Mouse (Mus musculus) forebrain, embryonic 12.5 days (tissue): Measurements from ENCODE around the gene Prss35. TPM values are rescaled to one million over a fixed set of nuclear protein-coding genes. Genes with fewer than 3 reads are reported as not detected.
A peak's percentile ranks its signal among the peaks of the same experiment; 100 is the strongest.

ENCODE experiments used
- ATAC-seq: fragments of 200-750 bp; cut with Nextera tagmentation; 2 replicates; pipeline ENCODE4 v1.8.0; 2017; ENCODE audit warnings: moderate TSS enrichment; ENCODE audit not compliant: low FRiP score
- H3K27ac ChIP-seq: fragments of 300-500 bp; sonication (generic); 2 replicates; pipeline ENCODE4 v1.5.1; 2016; ENCODE audit warnings: mild to moderate bottlenecking
- H3K27me3 ChIP-seq: fragments of 300-500 bp; sonication (generic); 2 replicates; pipeline ENCODE4 v1.6.1; 2016; ENCODE audit warnings: mild to moderate bottlenecking
- H3K36me3 ChIP-seq: fragments of 300-500 bp; sonication (generic); replicated peaks from 2 replicates; pipeline ENCODE4 v1.6.1; 2016; ENCODE audit warnings: mild to moderate bottlenecking
- H3K4me1 ChIP-seq: fragments of 300-500 bp; sonication (generic); 2 replicates; pipeline ENCODE4 v1.6.1; 2016
- H3K4me2 ChIP-seq: fragments of 300-500 bp; sonication (generic); 2 replicates; pipeline ENCODE4 v1.6.1; 2016; ENCODE audit warnings: mild to moderate bottlenecking, moderate library complexity
- H3K4me3 ChIP-seq: fragments of 300-500 bp; sonication (generic); replicated peaks from 2 replicates; pipeline ENCODE4 v1.5.1; 2016; ENCODE audit warnings: mild to moderate bottlenecking
- H3K9ac ChIP-seq: fragments of 300-500 bp; sonication (generic); 2 replicates; pipeline ENCODE4 v1.6.1; 2016; ENCODE audit warnings: mild to moderate bottlenecking
- H3K9me3 ChIP-seq: fragments of 300-500 bp; sonication (generic); 2 replicates; pipeline ENCODE4 v1.6.1; 2016
- WGBS: fragments of 180-500 bp; shearing (Covaris S2); methylation state at CpG from one replicate; pipeline ENCODE4 v1.1.7; 2016; 5-methylcytosine and 5-hydroxymethylcytosine counted together
- polyA plus RNA-seq: library from polyadenylated mRNA; unstranded; fragments of >200 nt; fragmentation: Nextera tagmentation; extraction: Ambion mirVana; gene quantifications from 2 replicates; pipeline ENCODE4 v1.2.1, GENCODE M21; 2016

Prss35 gene
- polyA plus RNA-seq, 1 experiment from 2014 or later, result 1.7 TPM

DNA sequence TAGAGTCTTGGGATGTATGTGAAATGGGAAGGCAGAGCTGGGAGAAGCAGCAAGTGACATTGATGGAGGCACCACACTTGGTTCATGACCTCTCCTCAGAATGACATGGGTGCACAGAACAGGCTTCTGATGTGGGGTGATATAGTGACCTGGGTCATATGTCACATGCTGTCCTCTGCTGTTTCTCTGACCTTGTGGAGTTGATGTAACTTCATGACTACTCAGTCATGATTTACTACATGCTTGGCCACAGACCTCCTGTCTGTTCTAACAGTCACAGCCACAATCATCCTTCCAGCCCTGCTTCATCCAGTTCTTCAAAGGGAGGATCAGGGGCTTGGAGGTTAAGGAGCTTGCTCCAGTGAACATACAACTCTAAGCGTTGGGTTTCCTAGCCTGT lies 5.4 kb upstream of the Prss35 start:
- no peaks in the 10 kb centered on the region for H3K9me3 ChIP-seq
- no peaks in the 10 kb centered on the region for H3K36me3 ChIP-seq
- no peak for ATAC-seq
- no peak overlapping the region for H3K4me3 ChIP-seq
- 0 out of 2 replicates have a peak, but pooled peaks cover under 1% of the 10 kb centered on the region for H3K27me3 ChIP-seq
- no peak overlapping the region for H3K27ac ChIP-seq
- 88% methylated on average over 1 of the region's 1 CpGs for WGBS
- no peak overlapping the region for H3K9ac ChIP-seq
- H3K4me2 ChIP-seq, result no peak overlapping the region
- H3K4me1 ChIP-seq, result peaks cover 5% of the 10 kb centered on the region; the same call in 1 of the 2 replicates

DNA sequence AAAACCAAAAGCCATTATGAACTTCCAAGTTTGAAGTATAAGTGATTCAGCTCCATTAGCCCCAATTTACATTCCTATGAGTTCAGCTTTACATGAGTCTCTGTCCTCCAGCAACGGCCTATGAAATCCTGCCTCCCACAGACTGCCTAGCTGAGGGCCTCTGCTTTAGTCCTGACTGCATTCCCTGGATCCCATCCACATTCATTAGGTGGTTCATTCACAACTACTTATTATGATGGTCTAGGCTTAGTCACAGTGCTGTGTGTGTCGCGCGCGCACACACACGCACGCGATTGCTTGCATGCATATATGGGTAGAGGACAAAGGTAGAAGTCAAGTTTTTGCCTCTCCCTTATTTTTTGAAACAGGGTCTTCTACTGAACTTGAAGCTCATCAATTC lies 4.6 kb upstream of the Prss35 start:
- H3K36me3 ChIP-seq, result no peaks in the 10 kb centered on the region
- no peaks in the 10 kb centered on the region for H3K9me3 ChIP-seq
- H3K4me3 ChIP-seq, result no peak overlapping the region
- no peak overlapping the region for H3K9ac ChIP-seq
- no peak for ATAC-seq
- no peak overlapping the region for H3K4me2 ChIP-seq
- no peak overlapping the region for H3K27ac ChIP-seq
- H3K4me1 ChIP-seq, result peaks cover 12% of the 10 kb centered on the region; the same call in 1 of the 2 replicates
- WGBS, result 90% methylated on average over 8 of the region's 8 CpGs
- H3K27me3 ChIP-seq, result 0 out of 2 replicates have a peak, but pooled peaks cover 8% of the 10 kb centered on the region

DNA sequence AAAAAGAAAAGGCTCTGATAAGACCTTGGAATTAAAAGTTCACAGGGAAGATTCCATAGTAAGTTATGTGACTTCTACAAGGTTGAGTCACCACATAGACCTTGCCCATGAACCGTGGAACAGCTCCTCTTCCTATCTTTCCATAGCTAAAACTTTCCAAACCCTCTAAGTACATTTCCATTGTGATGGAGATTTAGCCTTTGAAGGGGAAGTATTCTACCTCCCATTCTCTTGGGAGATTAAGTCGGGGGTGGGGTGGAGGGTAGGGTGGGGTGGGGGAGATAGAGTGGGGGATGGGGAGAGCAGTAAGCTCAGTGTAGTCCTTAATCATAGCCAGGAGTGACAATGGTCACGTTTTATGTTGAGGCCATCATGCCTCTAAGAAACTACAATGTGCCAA lies 3.5 kb upstream of the Prss35 start:
- ATAC-seq, result no peak
- Histone ChIP-seq H3K36me3 (no peaks in the 10 kb centered on the region), H3K27ac (no peak overlapping the region), H3K4me2 (no peak overlapping the region), H3K9me3 (no peaks in the 10 kb centered on the region), H3K9ac (no peak overlapping the region), H3K4me3 (no peak overlapping the region), H3K27me3 (peaks cover 20% of the 10 kb centered on the region; the same call in 1 of the 2 replicates), H3K4me1 (peaks cover 12% of the 10 kb centered on the region; the same call in 1 of the 2 replicates)
- 12% methylated on average over 3 of the region's 3 CpGs for WGBS

DNA sequence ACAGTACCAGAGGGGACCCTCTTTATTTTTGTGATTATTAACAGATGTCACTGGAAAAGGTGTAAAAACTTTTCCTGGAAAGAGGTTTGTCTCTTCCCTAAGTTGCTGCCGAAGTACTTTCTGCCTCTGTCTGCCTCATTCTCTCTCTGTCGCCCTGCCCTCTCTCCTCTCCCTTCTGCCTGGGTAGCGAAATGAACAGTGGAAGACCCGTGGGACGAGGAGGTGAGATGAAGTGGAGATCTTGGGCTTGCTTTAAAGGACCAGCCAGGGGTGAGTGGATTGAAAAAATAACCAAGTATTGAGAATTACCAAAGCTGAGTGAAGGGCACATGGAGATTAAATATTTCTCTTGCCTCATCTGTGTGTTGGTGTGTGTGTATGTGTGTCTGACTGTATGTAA lies 592 bp downstream of the Prss35 start:
- peaks cover 12% of the 10 kb centered on the region; the same call in 1 of the 2 replicates for H3K4me1 ChIP-seq
- peaks cover 20% of the 10 kb centered on the region; the same call in 1 of the 2 replicates for H3K27me3 ChIP-seq
- WGBS, result 39% methylated on average over 5 of the region's 5 CpGs
- peak overlapping the region; percentile 66; the same call in 1 of the 2 replicates for H3K4me2 ChIP-seq
- no peak overlapping the region for H3K27ac ChIP-seq
- no peak overlapping the region for H3K4me3 ChIP-seq
- ATAC-seq, result no peak
- no peaks in the 10 kb centered on the region for H3K9me3 ChIP-seq
- no peak overlapping the region for H3K9ac ChIP-seq
- no peaks in the 10 kb centered on the region for H3K36me3 ChIP-seq

DNA sequence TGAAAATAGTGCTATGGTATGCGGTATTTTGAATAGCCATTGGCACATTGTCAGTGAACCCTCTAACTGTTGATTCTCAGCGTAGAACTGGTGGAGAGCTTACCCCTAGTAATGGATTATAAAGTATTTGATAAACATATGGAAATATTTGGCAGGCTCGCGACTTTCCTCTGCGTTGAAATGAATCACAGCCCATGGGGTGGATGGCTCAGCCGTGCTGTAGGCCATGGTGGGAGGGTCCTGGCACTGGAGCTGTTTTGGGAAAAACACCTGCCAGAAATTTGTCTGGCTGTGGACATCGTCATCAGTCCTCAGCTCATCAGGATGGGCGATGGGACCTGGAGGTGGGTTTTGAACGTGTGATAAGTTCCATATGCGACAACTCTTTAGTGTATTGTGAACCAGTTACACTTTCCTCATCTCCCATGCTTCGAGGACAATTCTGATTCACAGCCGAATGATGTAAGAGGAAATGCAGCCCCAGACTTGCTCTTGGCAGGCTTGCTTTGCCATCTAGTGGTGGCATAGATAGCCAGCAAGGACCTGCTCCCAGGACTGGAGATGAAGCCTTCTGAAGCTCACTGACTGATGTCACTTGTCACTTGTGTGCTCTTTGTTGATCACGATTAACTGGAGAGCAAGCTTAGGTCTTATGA lies 2.6 kb downstream of the Prss35 start:
- 36% methylated on average over 13 of the region's 13 CpGs for WGBS
- Histone ChIP-seq H3K9ac (no peak overlapping the region), H3K4me3 (no peak overlapping the region), H3K27me3 (peaks cover 20% of the 10 kb centered on the region; the same call in 1 of the 2 replicates), H3K4me1 (peaks cover 12% of the 10 kb centered on the region; the same call in 1 of the 2 replicates), H3K4me2 (no peak overlapping the region), H3K36me3 (no peaks in the 10 kb centered on the region), H3K27ac (no peak overlapping the region), H3K9me3 (no peaks in the 10 kb centered on the region)
- peak; percentile 78 for ATAC-seq

DNA sequence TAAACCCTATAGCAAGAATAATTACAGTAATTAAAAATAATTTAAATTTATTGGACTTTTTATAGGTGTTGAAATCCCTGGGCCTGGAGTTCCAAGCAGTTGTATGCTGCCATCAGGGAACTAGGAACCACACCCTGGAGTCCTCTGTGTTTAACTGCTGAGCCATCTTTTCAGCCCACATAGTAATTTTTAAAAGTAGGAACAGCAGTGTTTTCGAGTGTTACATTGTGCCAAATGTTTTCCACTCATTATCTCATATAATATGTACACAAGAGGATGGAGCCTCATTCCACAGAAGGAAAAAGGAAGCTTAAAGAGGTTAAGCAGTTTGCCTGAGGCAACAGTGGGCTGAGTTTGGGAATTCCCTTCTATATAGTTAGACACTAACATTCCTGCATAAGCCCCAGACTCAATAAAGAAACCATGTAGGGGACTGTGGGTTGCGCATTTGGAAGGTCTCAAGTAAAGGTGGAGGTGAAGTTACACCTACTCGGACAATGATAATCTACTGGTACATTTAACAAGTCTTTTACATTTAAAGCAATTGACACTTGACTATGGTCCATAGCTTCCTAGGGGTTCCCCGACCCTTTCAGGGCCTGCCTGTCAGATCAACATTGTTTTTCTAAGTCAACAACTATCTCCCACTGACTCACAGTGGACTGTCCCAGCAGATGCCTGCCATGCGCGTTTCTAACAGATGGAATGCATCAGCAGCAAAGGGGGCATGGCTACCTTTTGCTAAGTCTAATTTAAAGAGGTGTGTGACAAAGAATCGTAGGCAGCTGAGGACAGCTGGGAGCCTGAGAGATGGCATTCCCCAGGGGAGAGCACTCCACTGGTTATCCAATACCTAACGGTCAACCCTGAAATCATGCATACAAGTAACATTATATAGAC lies 19.3 kb downstream of the Prss35 start:
- Histone ChIP-seq H3K9ac (no peak overlapping the region), H3K4me3 (no peak overlapping the region), H3K27ac (no peak overlapping the region), H3K4me2 (no peak overlapping the region), H3K9me3 (no peaks in the 10 kb centered on the region), H3K27me3 (no peaks in the 10 kb centered on the region), H3K4me1 (no peaks in the 10 kb centered on the region), H3K36me3 (no peaks in the 10 kb centered on the region)
- ATAC-seq, result no peak
- 69% methylated on average over 8 of the region's 8 CpGs for WGBS

DNA sequence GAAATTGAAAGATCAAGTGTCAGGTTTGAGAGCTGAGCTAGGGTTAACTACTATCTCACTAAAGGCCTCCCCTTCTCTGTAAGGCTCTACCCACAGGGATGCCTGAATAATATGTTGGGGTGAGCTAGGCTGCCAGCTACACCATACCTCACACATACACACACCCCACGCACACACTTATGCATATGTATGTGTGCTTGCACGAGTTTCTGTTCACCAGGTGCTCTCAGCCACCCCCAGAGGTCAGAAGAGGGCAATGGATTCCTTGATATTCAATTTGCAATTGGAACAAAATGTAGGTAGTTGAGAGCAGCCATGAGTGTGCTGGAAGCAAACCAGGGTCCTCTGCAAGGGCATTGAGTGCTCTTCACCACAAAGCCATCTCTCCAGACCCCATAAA lies 20.6 kb downstream of the Prss35 start:
- no peak for ATAC-seq
- 66% methylated on average over 2 of the region's 2 CpGs for WGBS
- H3K4me3 ChIP-seq, result no peak overlapping the region
- H3K4me2 ChIP-seq, result no peak overlapping the region
- H3K27ac ChIP-seq, result no peak overlapping the region
- no peaks in the 10 kb centered on the region for H3K27me3 ChIP-seq
- no peaks in the 10 kb centered on the region for H3K9me3 ChIP-seq
- H3K4me1 ChIP-seq, result no peaks in the 10 kb centered on the region
- H3K36me3 ChIP-seq, result no peaks in the 10 kb centered on the region
- H3K9ac ChIP-seq, result no peak overlapping the region

DNA sequence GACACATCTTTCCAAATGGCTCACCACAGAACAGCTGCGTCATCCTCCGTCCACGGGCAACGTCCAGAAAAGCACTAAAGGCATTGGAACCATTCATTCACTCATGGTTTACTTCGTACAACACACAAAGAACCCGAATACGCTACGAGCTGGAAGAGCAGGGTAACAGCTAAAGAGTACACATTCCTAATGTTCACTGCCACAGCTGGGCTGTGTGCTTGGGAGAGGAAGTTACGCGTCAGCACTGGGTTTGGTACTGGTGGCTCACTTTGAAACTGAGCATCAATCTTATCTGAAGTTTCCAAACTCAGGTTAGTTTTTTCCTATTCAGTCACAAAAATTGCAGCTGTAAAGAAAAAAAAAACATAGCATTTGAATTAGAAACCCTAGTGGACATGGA lies 23.5 kb downstream of the Prss35 start:
- H3K36me3 ChIP-seq, result no peaks in the 10 kb centered on the region
- H3K9me3 ChIP-seq, result no peaks in the 10 kb centered on the region
- 82% methylated on average over 10 of the region's 10 CpGs for WGBS
- no peak overlapping the region for H3K4me2 ChIP-seq
- H3K9ac ChIP-seq, result no peak overlapping the region
- no peak overlapping the region for H3K27ac ChIP-seq
- ATAC-seq, result no peak
- no peaks in the 10 kb centered on the region for H3K27me3 ChIP-seq
- no peak overlapping the region for H3K4me3 ChIP-seq
- H3K4me1 ChIP-seq, result no peaks in the 10 kb centered on the region

DNA sequence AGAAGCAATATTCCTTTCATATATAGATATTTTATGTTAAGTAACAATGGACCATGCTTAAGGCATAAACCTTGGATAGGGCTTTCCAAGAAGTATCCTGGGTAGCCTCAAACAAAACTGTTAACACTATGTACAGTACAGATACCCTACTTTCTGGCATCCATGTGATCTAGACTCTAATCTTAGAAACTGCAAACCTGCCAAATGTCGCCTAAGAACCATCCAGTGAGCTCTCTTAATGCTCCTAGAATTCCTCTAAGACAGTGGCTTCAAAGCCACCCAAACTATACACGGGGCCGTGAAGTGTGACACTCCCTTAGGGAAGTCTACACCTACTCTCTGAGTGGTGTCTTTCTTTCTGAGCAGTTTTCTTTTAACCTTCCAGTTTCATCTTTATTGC lies 29.4 kb downstream of the Prss35 start:
- Histone ChIP-seq H3K4me2 (no peak overlapping the region), H3K27me3 (no peaks in the 10 kb centered on the region), H3K4me1 (no peaks in the 10 kb centered on the region), H3K4me3 (no peak overlapping the region), H3K9ac (no peak overlapping the region), H3K36me3 (0 out of 2 replicates have a peak, but pooled peaks cover 4% of the 10 kb centered on the region), H3K27ac (no peak overlapping the region), H3K9me3 (no peaks in the 10 kb centered on the region)
- WGBS, result 92% methylated on average over 3 of the region's 3 CpGs
- ATAC-seq, result no peak

DNA sequence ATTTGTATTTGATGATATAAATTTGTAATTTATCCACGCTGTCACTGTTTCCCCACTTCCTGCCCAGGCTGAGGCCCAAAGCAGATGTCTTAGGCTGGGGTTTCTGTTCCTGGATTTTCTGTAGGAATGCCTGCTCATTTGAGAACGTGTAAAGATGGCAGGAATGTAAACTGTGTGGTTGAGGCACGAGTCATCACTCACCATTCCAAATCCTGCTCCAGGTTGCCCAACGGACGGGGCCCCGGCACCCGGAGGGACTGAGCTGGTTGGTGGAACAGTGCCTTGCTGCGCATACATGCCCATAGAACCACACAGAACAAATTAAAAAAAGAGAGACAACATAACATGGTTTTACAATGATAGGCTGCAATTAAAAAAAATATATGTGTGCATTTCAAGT lies 30.5 kb downstream of the Prss35 start:
- WGBS, result 86% methylated on average over 8 of the region's 8 CpGs
- H3K4me1 ChIP-seq, result no peaks in the 10 kb centered on the region
- no peak overlapping the region for H3K9ac ChIP-seq
- ATAC-seq, result no peak
- H3K9me3 ChIP-seq, result no peaks in the 10 kb centered on the region
- H3K4me3 ChIP-seq, result no peak overlapping the region
- H3K36me3 ChIP-seq, result 0 out of 2 replicates have a peak, but pooled peaks cover 4% of the 10 kb centered on the region
- H3K27me3 ChIP-seq, result no peaks in the 10 kb centered on the region
- no peak overlapping the region for H3K27ac ChIP-seq
- H3K4me2 ChIP-seq, result no peak overlapping the region

DNA sequence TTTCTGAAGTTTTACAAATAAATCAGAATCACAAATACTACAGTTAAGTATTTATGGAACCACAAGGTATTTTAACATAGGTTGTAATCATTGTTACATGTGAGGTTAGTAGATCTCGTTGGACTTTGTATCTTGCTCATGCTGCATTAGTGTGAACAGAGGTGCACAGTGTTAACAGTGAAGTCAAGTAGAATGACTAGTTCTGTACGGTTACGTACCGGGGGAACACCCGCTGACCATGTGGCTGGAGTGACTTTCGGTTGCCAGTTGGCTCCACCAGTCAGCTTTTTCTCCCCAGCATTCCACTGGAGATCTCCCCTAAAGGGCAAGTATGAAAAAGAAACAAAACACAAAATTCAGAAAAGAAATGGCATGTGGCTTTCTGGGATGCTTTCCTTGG lies 31.9 kb downstream of the Prss35 start:
- Histone ChIP-seq H3K36me3 (0 out of 2 replicates have a peak, but pooled peaks cover 4% of the 10 kb centered on the region), H3K9me3 (no peaks in the 10 kb centered on the region), H3K4me3 (no peak overlapping the region), H3K4me1 (no peaks in the 10 kb centered on the region), H3K9ac (no peak overlapping the region), H3K27ac (no peak overlapping the region), H3K4me2 (no peak overlapping the region), H3K27me3 (no peaks in the 10 kb centered on the region)
- no peak for ATAC-seq
- WGBS, result 92% methylated on average over 6 of the region's 6 CpGs

DNA sequence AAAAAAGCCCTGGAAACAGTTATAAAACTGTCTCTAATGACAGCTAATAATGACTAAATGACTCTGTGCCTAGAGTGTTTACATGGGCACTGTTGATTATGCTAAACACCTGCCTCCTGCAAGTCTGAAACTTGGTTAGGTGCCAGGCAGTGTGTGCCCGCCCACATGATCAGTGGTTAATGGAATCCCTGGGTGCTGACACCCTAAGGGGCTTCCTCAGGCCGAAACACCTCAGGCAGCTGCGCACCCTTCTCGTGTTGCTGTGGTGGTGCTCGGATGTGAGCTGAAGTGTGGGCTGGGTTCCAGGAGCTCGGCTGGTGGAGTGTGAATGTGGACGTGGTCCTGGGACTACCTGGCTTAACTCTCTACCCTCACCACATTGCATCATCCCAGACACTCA lies 33.9 kb downstream of the Prss35 start:
- H3K4me2 ChIP-seq, result no peak overlapping the region
- 0 out of 2 replicates have a peak, but pooled peaks cover 4% of the 10 kb centered on the region for H3K36me3 ChIP-seq

More for the DNA sequence above, 33.9 kb downstream of the Prss35 start:
- no peak; the same call in 1 of the 2 replicates for ATAC-seq
- H3K27ac ChIP-seq, result no peak overlapping the region
- H3K4me1 ChIP-seq, result no peaks in the 10 kb centered on the region
- no peaks in the 10 kb centered on the region for H3K9me3 ChIP-seq
- H3K4me3 ChIP-seq, result no peak overlapping the region
- no peak overlapping the region for H3K9ac ChIP-seq
- no peaks in the 10 kb centered on the region for H3K27me3 ChIP-seq
- 75% methylated on average over 7 of the region's 7 CpGs for WGBS
